Mouse (Mus musculus) cortical plate, adult 2 months (tissue): ENCODE measurements around the gene Ttc26.

Experiments
- CTCF ChIP-seq: fragments of 200-500 bp; IDR thresholded peaks from 2 replicates; pipeline ENCODE4 v1.5.1; 2011; ENCODE audit warnings: mild to moderate bottlenecking, control low read depth, low read length; ENCODE audit not compliant: insufficient read depth; ENCODE audit errors: extremely low read depth
- POLR2A ChIP-seq: fragments of 200-500 bp; IDR thresholded peaks from 2 replicates; pipeline ENCODE4 v1.6.1; 2011; ENCODE audit warnings: mild to moderate bottlenecking, low read length, control low read depth; ENCODE audit not compliant: insufficient read depth; ENCODE audit errors: extremely low read depth

GRCm38 (mm10) chr6:38448295-38448694 is 67.0 kb downstream of the Ttc26 start:
- TF ChIP-seq POLR2A (no peak), CTCF (no peak)
